Mouse (Mus musculus) cerebellum, postnatal 14 days (tissue): Measurements from ENCODE around the gene Saxo1.
A peak's percentile ranks its signal among the peaks of the same experiment; 100 is the strongest.

Source experiments
- DNase-seq, 2 experiments: peaks; one replicate each; pipeline ENCODE4 v3.0.0; 2021; ENCODE audit warnings: mixed read lengths in 2 of 2

Saxo1 gene

DNA sequence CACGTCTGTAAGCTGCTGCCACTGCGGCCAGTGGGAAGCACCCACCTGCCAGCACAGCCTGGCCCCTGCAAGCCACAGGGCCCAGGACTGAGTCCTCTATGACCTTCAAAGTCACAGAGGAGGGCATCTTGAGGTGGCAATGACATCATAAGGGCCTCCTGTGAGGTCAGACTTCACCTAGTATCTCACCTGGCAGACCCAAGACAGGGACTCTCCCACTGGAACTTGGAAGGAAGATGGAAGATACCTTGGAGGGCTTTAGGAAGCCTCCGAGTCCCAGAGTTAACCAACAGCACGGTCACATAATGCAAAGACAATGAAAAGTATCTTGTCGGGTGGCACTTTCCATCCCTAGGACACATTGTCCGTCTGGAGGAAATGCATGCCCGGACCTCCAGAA is at the start of gene Saxo1:
TSS of gene Saxo1 (minus strand) at position 101 of the 400 bp plus-strand sequence.
- DNase-seq: no peak

DNA sequence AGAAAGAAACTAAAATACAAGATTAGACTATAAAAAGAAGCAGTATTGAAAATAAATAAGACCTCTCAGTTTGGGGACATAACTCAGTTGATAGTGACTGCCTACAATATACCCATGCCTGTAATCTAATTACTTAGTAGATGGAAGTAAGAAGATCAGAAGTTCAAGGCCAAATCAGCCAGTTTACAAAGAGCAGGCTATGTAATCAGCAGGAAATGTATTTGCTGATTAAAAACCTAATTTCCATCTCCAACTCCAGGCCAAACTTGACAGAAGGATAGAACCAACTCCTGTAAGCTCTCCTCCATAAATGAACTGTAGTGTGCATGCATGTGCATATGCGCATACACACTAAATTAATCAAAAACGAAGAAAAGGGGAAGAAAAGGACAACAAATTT is 33.2 kb upstream of the Saxo1 start:
- no peak for DNase-seq

DNA sequence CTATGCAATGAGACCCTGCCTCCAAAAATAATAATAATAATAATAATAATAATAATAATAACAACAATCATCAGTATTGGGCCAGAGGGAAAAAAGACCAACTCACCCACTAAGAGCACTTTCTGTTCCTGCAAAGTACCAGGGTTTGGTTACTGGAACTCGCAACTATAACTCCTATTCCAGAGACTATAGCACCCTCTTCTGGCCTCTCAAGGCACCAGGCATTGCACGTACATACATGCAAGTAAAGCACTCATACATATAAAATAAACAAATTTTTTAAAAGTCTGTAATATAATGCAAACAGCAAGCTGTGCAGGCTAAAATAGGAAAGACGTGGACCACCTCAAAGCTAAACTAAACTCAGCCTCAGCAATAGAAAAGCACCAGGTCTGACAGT is 30.1 kb upstream of the Saxo1 start:
- DNase-seq: no peak

DNA sequence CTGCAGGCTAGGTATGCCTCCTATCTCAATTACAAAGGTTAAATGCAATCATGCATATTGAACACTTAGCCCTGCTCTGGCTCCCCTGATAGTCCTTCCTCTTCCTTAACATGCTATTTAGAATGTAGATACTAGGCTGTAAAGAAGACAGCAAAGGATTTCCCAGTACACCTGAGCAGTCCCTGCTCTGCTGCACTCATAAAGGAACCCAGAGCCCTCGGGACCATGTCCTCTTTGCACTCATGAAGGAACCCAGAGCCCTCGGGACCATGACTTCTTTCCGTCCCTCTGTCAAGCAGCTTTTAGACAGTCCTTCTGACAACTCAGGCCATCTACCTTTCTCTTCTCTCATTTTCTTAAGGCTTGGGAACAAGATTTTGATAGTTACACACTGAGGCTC is 22.5 kb upstream of the Saxo1 start:
- no peak for DNase-seq

DNA sequence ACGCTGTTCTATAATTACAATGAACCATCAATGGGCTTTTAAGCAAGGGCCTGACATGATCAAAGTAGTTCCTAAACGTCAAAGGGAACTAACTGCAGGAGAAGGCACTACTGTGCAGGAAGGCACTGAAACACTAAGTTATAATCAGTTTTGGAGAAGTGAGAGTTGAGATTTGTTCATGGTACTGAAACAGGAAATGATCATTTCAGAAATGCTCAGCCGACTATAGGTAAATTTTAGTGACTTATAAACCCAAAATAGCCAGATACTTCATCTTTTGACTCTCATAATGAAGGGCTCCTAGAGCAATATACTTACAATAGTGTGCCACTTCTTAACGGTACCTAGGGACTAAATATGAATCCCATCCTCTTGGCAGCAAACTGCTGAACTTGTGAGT is 21.9 kb upstream of the Saxo1 start:
- no peak for DNase-seq

DNA sequence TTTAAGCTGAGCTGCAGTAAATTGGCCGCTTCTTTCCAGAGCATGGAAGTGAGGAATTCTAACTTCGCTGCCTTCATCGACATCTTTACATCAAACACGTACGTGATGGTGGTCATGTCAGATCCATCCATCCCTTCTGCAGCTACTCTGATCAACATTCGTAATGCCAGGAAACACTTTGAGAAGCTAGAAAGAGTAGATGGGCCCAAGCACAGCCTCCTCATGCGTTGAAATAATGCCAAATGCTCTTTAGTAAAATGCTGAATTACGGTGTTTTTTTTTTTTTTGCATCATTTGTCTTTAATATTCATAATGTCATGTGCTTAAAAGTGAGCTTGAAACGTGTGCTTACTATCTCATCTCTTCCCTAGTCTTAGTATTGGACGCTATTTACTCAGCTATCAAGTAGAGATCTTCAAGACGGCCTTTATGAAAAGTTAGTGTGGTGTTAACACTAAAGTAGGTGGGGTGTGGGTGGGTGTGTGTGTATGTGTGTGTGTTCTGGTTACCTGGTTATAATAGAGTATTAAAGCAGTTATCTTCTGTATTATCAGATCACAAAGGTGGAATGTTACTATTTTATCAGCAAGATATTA is 18.6 kb upstream of the Saxo1 start:
- no peak for DNase-seq

DNA sequence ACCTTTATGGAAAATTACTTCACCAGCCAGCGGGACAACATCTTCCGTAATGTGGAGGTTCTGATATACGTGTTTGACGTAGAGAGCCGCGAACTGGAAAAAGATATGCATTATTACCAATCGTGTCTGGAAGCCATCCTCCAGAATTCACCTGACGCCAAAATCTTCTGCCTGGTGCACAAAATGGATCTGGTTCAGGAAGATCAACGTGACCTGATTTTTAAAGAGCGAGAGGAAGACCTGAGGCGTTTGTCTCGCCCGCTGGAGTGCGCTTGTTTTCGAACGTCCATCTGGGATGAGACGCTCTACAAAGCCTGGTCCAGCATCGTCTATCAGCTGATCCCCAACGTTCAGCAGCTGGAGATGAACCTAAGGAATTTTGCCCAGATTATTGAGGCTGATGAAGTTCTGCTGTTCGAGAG is 18.0 kb upstream of the Saxo1 start:
- DNase-seq: peak; percentile 64 to 65

DNA sequence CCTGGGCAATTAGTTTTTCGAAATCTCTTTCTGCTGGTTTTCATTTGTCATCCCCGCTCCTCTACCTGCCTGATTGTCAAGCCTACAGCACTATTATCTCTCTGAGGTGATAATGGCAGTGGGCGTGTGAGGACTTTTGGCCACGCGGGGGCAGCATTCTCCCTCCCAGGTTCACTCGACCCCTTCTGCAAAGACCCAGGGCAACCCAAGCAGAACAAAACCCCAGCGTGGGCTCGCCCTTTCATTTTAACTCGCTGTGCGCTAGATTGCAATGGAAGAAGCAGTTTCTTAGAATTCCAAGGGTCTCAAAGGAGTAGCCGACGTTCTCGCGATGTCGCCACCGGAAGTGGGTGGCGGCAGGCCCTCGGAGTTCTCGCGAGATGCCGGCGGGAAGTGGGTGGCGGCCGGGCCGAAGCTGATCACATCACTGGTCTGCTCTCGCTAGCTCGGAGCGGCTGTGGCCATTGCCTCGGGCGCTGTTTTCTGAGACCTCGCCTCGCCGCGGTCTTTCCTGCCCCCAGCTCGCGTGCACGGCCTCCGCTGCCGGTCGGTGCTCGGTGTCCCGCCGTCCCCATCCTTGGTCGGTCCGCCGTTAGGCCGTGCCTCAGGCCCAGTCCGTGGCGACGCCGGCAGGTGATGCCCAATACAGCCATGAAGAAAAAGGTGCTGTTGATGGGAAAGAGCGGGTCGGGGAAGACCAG is 17.3 kb upstream of the Saxo1 start, which contains the start of gene Rraga:
TSS of gene Rraga (plus strand) at position 386 of the 701 bp plus-strand sequence.
- peak; percentile 97 for DNase-seq

DNA sequence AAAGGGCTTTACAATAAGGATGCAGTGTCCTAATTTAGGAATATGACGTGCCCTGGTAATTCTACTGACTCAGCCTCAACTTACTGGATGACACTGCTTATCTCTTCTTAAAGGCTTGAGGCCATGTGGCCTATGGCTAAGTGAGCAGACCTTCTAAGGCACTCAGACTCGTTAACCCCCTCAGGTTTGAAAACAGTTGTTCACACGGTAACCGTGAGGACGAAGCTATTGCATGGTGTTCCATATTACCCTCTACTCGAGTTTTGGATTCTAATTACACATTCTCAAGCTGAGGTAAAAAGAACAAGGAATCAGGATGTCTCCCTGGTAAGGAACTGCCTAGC is 16.8 kb upstream of the Saxo1 start:
- DNase-seq: no peak

DNA sequence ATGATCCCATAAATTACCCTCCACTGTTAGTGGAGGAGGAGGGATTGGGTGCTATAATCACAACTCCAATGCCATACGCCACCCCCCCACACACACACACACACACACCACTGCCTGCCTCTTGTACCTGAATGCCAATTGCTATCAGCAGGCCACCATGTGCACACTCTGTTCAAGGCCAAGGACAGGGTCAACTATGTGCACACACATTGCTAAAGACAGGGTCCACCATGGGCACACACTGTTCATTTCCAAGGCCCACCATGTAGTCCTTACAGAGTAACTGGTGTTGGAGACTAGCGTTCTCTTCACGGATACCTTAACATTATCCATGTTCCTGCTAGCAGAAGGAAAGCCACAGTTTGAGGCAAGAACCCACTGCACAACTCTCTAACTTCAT is 2.9 kb upstream of the Saxo1 start:
- DNase-seq: no peak

DNA sequence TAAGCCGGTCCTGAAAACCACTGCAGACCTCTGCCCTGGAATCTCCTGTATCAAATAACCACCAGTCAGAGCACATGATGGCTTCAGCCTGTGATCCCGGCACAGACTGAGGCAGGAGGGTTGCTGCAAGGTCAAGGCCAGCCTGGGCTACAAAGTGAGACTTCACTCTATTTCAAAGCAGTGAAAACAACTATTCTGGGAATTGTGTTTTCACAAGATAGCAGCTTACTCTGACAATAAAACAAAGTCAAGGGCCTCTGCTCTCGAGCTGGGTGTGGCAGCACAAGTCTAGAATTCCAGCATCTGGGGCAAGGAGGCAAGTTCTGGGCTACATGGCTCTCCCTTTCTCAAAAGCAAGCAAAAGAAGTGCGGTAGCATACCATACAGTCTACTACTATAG is 878 bp upstream of the Saxo1 start:
- no peak for DNase-seq

DNA sequence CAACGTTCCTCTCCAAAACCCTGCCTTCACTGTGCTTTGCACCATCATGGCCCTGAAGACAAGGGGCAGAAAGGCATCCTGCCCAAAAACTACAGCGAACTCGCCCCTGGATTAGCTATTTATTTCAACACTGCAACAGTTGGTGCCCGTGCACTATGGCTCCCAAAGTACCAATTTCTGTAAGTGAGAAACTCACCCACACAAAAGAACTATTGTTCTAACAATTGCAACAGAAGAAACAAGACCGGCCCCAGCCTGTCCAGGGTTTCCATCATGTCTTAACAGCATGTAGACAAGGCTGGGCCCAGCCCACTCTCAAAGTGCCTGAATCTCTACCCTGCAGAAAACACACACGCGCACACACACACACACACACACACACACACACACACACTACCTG is 757 bp downstream of the Saxo1 start:
- DNase-seq: no peak

DNA sequence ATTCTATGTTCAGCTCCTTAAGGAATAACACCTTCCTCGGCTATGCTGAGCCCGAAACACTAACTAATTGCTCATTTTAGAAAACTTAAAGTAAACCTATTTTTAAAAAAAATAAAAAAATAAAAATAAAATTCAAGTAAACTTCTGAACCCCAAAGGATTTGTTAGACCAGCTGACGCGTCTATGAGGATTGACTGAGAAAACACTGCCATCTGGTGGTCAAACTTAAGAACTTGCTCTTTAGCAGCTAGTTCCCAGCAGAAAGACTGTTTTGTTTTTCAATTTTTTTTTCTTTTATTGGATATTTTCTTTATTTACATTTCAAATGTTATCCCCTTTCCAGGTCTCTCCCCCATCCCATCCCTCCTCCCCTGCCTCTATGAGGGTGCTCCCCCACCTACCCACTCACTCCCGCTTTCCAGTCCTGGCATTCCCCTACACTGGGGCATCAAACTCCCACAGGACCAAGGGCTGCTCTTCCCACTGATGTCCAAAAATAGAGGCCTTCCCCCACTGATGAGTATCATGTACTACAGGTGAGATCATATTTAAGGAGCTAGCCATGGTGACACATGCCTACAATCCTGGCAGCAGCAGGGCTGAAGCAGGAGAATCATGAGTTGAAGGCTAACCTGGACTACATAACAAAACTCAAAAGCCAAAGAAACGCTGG is 3.0 kb downstream of the Saxo1 start:
- DNase-seq: peak; percentile 45 to 55

DNA sequence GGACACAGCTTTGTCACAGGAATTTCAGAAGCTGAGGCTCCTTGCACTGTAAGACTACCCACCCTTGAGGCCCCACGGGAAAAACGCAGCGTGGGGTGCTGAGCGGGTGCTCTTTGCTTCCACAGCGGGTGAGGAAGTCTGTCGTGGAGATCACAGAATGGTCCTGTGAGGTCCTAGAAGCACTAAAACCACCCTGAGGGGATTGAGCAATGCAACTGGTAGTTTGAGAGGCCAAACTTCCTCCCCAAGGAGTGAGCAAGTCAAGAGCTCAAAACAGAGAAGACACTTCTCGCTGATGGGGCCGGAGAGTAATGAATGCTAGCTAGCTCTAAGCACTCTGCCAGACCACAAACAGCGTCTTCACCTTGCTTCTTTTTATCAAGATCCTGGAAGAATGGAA is 9.8 kb downstream of the Saxo1 start:
- DNase-seq: no peak

DNA sequence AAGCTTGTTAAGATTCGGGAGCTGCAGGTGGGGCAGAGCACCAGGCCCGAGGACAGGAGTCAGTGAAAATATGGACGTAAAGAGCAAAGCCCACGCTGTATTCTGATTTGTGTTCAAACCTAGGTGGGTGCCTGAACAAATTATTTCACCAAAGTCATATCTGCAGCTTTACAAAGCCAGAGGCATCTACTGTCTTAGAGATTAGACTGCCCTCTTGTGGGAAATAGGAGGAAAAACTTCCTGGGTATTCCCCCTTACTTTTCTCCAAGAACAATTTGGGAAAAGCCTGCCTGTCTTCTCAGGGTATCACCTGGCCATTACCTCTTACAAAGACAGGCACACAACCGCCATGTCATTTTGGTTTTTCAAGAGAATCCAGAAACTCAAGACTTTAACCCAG is 12.5 kb downstream of the Saxo1 start:
- DNase-seq: peak in 1 of 2 experiments; percentile 23

DNA sequence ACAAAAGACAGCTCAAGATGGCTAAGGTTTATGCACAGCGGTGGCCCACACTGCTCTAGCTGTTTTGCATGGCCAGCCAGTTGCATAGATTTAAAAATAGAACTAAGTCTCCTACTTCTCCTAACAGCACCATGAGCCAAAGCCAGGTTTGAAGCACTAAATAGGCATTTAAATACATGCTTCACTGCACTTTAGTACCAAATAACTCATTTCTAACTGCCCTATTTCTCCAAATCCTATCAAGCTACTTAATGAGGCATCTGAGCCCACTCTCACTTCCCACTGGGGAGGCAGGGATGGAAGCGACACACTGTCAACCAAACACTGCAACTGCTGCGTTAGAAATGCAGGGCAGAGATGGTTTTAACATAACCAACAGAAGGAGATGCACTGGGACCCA is 14.1 kb downstream of the Saxo1 start:
- DNase-seq: no peak

DNA sequence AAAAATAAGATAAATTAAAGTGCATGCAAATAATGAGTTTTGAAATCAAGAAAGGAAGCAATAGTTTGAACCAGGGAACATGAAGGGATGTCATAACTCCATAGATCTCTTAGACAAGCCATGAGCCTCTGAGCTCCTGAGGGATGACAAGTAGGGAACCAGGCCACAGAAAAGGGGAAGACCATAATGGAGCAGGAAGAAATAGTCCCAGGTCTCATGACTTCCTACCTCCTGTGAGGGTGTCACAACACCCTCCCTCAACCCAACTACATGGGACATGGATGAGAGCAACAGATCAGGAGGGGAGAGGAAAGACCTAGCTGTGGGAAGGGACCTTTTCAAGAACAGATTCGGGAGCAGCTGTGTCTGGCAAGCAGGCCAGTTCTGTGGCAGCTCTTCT is 16.6 kb downstream of the Saxo1 start:
- no peak for DNase-seq

DNA sequence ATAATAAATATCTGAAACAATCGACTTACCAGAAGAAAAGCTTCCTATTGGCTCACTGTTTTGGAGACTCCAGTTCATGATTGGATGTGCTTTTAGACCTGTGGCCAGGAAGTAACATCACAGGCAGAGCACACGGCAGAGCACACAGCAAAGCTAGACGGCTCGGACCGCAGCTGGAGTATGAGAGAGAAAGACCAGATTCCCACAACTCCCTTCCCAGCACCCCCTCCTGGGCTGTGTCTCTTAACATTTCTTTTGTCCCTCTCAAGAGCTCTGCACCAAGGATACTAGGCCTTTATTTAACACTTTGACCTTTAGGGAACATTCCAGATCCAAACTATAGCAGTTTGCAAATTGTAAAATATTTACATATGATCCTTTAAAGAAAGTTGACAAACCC is 19.2 kb downstream of the Saxo1 start:
- DNase-seq: no peak

DNA sequence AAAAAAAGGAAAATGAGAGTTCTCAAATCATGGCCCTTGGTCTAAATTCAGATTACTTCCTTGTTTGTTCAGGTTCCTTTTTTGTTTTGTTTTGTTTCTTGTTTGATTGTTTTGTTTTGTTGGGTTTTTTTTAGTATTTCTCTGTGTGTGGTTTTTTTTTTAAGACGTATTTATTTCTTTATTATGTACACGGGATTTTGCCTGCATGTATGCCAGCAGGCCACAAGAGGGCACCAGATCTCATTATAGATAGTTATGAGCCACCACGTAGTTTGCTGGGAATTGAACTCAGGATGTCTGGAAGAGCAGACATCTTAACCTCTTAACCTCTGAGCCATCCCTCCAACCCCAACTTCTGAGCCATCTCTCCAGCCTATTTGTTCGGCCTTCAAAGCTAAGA is 20.2 kb downstream of the Saxo1 start:
- DNase-seq: peak; percentile 54 to 56

DNA sequence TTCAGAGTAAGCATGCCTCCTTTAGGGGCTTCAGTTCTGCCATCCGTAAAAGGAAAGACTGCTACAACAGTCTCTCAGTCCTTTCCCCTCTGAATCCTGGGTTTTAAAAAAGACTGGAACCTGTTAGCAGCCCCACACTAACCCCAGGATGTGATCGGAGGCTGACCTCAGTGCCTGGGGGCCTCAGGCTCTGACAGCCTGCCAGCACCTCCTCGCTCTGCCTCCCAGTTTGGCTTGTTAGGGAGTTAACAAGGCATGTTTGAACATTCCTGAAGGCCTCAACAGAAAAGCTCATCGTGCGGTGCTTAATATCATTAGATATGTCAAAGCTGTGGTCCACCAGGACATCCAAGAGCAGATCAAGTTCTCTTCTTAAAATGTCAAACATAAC is 24.0 kb downstream of the Saxo1 start:
- no peak for DNase-seq

DNA sequence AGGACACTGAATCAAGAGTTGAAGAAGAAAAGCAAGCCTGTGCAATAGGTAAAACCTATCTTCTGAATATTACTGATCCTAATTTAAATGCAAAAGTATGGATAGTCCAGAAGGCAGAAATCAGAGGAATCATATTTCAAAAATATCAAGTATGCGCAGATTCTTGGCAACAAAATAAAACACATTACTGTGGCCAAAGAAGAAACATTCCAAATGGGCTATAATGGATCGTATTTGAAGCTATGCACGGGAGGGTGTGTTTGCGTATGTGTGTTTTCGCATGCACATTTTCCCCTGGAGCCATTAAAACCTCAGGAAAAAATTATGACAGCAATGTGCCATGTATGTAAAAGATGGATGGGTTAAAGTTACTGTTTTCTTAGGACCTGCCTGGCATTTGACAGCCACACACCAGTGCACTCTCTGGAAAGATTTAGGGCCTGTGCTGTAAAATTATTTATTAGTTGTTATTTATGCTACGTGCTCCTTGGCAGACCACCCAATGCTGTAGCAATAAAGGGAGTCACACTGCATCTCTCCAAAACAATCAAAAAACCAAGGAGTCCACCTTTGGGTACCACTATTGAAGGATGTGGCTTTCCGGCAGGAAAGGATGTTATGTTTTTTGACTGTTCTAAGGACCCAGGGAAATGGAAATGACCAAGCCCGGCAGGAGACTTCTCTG is 24.6 kb downstream of the Saxo1 start:
- no peak for DNase-seq

DNA sequence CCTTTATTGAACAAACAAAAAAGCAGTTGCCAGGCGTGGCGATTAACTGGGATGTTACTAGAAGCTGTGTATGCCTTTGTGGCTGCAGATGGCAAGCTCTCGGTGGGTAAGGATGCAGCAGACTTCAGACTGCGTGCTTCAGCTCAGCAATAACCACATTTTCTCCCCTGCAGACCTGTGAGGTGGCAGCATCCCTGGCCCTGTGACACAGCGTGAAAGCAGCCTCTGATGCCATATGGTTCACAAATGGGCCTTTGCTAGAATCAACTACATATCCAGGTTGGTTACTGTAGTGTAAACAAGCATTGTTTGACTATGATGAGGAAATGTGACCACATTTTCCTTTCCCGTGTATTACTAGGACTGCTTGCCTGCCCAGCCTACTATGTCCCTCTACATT is 29.0 kb downstream of the Saxo1 start:
- DNase-seq: peak; percentile 14 to 48

DNA sequence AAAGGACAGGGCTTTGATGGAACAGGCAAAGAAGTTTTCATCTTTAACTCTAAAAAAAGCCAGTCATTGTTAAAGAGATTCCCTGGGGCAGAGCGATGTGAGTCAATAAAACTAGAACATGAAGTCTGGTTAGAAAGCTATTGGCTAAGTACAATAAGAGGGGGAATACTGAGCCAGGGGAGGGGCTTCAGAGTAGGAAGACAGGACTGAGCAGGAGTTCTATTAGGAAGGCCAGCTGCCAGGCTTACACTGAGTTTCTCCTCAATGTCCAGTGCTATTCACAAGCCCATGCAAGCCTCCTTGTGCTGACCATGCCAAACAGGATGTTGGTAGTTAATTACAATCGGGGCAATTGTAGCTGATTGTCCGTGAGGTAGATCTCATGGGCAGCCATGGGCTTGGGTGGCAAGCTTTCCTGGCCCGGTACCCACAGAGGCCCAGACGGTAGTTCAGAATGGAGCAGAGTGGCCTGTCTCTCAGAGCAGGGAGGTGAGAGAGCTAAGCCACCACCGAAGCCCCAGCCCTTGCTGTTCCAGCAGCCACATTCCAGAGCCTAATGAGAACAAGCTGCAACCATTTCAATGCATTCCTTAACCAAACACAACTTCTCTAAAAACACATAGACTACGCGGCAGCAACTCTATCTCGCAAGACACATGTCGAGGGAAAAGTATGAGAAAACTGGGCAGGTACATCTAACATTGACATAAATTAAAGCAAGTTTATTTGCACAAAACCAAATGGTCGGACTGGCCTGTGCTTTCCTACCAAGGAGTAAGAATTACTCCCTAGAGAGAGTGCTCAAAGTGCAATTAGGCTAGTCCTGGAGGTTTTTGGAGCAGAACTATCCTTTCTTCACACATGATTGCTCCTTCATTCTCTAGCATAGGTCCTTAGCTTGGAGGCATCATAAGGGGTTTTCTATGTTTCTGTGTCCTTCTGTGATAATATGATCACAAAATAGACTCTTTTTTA is 30.7 kb downstream of the Saxo1 start:
- DNase-seq: no peak
